Mouse (Mus musculus) right cerebral cortex, postnatal 25 days (tissue): ENCODE measurements at regions not wholly inside any gene's neighbourhood (a gene's known extent, or its start where the extent isn't known, plus 50 kb on each side); places are given as distances from the start of the nearest gene placed in this dataset.

Source experiments
- DNase-seq: peaks from one replicate; pipeline ENCODE4 v3.0.0; 2022

DNA sequence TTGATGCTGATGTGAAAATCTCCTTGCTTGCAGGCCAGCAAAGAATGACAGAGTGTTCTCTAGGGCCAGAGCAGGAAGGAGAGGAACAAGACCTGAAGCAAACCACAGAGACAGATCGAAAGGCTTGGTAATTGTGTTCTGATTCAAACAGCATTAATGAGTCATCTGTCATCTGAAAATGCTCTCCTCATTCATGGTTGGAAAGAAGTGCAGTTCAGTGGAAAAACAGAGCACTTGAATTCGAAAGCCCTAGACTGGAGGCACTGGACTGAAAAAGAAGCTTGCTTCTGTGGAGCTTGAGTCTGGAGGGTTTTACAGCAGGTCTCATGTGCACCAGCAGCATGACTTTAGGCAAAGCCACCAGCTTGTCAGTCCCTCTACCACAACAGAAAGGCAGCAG, 374.3 kb upstream of the B430305J03Rik start:
- no peak for DNase-seq

- no peak for DNase-seq
Observed at GRCm38 (mm10) chr3:61738528-61738927, 372.8 kb upstream of the B430305J03Rik start.

- no peak for DNase-seq
Observed at GRCm38 (mm10) chr3:61716785-61717184, 351.0 kb upstream of the B430305J03Rik start.

GRCm38 (mm10) chr3:61687933-61688705, 322.4 kb upstream of the B430305J03Rik start:
- DNase-seq: no peak

- no peak for DNase-seq
Observed at GRCm38 (mm10) chr3:61670874-61671273, 305.1 kb upstream of the B430305J03Rik start.

- no peak for DNase-seq
Observed at GRCm38 (mm10) chr3:61656143-61656542, 290.4 kb upstream of the B430305J03Rik start.

DNA sequence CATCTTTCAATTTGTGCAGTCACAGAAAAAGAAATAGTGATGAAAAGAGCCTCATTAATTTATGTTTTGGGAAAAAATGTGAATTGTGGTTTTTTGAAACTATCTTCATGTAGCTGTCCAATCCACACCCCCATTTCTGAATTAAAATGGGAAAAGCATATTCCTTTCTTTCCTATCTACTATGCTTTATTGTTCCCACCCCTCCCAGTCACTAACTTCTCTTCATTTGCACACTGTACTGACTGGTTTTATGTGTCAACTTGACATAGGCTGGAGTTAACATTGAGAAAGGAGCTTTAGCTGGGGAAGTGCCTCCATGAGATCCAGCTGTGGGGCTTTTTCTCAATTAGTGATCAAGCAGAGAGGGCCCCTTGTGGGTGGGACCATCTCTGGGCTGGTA, 262.8 kb upstream of the B430305J03Rik start:
- no peak for DNase-seq

GRCm38 (mm10) chr3:61628099-61628498, 262.3 kb upstream of the B430305J03Rik start:
- DNase-seq: no peak

DNA sequence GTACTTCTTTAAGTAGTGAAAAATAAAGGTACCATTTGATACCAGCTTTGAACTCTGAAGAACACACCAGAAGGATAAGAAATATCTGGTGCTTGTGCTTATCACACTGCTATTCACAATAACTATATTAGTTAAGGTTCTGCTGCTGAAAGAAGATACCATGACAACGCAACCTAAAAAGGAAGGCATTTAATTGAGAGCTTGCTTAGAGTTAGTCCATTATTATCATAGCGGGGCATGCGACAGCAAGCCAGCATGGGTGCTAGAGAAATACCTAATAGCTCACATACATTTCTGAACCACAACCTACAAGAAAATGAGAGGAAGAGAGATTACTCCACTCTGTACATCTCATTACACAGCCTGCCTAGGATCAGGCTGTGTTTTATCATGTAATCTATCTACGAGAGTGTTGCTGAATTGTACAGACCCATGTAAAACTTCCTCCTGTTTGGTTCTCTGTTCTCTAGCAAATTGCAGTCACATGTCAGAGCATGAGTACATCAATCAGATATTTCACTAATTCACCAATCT, 258.3 kb upstream of the B430305J03Rik start:
- no peak for DNase-seq

DNA sequence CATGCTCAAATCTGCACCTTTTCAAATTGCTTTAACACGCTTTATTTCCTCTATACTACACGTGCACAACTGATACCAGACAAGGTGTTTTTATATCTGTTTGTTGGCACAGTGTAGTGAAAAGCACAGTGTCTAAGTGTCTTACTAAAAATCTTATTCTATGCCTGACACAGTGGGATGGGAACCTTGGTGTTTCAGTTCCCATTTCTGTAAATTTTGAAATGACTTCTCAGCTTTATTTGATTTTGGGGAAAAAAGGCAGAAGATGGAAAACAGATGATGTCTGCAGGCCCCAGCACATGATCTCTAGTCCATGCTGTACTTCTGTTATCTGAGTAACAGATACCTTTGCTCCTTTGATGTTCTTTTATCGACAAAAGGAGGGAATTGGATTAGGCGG, 239.7 kb upstream of the B430305J03Rik start:
- no peak for DNase-seq

DNA sequence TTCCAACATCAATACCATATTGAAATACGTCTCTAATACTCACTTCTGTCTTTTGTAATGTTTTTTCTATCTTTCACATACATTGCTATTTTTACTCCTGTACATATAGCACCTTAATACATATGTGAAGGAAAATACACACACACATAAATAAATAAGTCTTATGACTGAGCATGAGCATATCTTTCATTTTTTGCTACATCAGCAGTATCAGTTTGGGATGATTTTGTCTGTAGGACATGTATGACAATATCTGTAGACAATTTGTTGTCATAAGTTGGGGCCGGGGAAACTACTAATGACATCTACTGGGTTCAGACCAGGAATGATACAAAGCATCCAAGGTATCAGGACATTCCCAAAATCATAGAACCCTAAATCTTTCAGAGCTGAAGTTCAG, 237.1 kb upstream of the B430305J03Rik start:
- no peak for DNase-seq

- DNase-seq: no peak
Observed at GRCm38 (mm10) chr3:61595574-61595973, 229.8 kb upstream of the B430305J03Rik start.

- DNase-seq: no peak
Observed at GRCm38 (mm10) chr3:61592342-61592741, 226.6 kb upstream of the B430305J03Rik start.

DNA sequence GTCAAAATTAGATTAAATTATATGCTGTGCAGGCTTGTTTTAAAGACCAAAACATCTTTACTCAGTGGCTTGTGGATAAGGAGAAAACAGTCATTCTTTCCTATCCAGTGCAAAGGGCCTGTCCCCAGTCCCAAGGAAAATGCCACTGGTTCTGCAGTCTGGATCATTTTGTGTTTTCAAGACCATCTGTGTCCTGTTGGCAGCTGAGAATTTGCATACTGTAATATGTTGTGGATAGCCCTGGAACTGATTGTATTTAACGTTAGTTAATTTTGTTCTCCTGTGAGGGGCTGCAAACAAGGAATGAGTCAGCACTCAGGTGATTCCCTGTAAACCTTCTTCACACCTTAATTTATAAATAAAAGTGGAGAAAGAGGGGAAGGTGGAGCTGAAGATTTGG, 217.9 kb upstream of the B430305J03Rik start:
- DNase-seq: no peak

DNA sequence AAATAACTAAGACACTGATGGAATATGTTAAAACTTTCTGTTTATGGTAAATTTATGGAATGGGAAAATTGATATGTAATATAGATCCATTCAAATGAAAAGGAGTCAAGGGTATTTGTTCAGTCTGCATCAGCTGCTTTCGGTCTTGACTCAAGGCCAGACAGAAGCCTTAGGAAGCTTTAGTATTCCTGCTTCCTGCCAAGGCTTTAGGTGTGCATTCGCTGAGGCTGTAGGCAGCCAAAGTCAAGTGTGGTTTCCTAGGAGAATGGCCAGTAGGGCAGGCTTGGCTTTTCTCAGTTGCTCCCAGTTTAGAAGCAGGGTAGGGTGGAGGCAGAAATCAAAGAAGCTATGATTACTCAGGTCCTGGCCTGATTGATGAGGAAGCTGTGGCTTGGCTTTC, 217.2 kb upstream of the B430305J03Rik start:
- DNase-seq: no peak

GRCm38 (mm10) chr3:61580252-61580651, 214.5 kb upstream of the B430305J03Rik start:
- DNase-seq: no peak

DNA sequence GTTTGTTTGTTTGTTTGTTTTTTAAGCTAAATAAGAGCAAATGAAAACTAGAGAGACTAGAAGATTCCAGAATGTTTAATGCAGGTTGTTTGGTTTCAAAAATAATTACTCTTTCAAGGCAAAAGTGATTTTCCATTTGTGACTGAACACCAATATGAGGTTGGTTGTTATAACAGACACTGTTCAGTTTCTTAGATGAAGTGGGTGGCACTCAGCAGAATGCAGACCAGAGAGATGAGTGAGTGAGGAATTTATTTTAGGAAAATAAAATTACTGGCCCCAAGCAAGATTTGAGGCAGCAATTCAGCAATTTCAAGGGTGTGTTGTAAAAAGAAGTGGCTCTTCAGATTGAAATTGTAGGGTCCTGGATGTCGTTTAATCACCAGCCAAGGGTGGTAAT, 171.4 kb upstream of the B430305J03Rik start:
- DNase-seq: no peak

GRCm38 (mm10) chr3:61535751-61536150, 170.0 kb upstream of the B430305J03Rik start:
- no peak for DNase-seq

DNA sequence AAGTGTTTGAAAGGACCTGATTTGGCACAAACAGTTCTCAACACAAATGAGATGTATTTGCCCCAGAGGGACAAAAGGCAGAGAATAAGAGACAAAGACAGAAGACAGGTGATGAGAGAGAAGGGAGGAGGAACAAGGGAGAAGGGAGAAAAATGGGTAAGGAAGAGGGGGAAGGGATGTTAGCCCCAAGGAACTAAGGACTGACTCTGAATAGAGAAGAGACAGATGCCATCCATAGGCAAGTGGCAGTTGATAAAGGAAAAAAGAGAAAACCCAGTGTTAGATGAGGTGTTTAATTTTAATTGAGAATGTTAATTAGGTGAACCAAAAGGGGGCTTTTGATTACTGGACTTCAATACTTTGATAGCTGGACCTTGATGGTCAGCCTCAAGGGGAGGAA, 137.4 kb upstream of the B430305J03Rik start:
- no peak for DNase-seq

GRCm38 (mm10) chr3:61494835-61495234, 129.1 kb upstream of the B430305J03Rik start:
- DNase-seq: no peak

DNA sequence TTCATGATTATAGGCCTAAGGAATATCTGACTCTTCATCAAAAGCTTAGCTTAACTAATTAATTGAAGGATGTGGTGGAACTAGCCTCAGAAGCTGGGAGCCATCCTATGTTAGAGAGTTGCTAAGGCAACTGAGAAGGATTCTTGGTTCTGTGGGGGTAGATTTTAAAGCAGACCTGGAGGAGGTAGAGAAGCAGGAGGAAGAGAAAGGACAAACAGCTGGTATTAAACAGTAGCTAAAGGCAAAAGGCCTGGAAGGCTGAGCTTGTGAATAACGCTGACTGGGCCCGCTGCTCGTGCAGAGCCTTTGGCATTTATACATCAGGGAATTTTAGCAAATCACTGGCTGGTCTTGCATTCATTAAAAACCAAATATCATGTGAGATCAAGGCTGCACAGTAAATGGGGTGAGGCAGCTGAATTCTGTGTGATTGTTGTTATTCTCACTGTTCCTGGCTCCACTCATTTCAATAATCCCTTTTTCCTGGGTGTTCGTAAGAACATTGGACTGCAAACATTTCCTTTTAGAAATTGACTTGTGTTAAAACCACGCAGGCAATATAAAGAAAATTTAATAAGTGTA, 121.1 kb upstream of the B430305J03Rik start:
- DNase-seq: peak; percentile 30

- no peak for DNase-seq
Observed at GRCm38 (mm10) chr3:61478861-61479584, 113.3 kb upstream of the B430305J03Rik start.

DNA sequence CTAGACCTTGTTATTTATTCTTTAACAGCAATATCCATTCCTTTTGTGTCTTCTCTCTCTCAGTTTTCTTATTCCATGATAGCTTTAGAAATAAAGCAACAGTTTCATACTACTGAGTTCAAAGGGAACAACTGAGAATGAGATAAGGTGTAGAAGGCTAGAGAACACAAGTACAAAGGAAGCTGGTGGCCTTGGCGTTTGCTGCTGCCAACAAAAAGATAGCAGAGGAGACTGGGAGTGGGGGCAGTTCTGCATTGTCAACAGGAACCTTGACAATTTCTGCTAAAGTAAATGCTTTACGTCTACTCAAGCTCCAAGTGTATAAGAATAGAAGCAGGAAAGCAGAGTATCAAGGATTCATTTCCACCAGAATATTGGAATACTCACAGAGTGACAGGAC, 109.3 kb upstream of the B430305J03Rik start:
- no peak for DNase-seq

DNA sequence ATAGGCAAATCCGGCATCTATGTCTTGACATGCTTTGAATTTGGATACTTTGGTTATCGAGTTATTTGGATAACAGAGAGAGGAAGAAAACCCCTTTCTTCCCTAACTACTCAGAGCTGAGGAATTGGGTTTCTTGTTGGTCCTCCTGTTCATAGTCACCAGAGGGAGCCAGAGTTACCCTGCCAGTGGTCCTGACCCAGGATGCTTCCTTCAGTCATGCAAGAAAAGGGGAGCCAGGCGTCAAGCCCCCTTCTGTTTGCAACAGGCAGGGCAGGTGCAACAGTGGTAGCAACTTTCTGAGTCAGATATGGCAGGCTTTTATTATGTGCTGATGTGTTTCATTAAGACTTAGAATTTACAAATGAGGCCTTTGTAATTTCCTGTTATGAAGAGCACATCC, 101.4 kb upstream of the B430305J03Rik start:
- no peak for DNase-seq
